24 mouse cellular contexts compared by ENCODE assay signal in the genomic region with DNA sequence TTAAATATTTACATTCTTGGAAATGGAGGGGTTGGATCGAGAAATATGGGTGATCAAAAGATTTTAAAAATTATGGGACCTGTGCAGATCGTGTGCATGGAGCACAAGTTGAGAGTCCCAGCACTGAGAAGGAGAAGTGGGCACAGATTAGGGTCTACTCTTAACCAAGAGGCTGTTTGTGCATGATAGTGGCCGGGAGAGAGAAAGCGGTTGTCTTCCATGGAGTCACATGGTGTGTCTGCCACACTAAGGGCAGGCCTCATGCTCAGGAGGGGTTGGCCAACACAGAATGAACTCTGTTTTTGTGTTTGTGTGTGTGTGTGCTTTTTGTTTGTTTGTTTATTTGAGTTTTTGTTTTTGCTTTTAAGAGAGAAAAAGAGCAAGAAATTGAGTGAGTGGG. TPM values are rescaled to one million over a fixed set of nuclear protein-coding genes. Genes with fewer than 3 reads are reported as not detected.
A peak's percentile ranks its signal among the peaks of the same experiment; 100 is the strongest.
DNase-seq lines count a peak whose midpoint lies in the region; ATAC-seq and TF ChIP-seq lines count a peak whose summit lies in the region.
"Had no signal": no experiment of that assay in that cellular context is flagged by ENCODE, and none has a peak within 500 bp of the region (broad histone marks: within the 10 kb centered on the region; RNA-seq: fewer than 3 reads in every experiment).

No protein-coding gene starts in this region.

- no peak overlapping the region for H3K9ac ChIP-seq in intestine, embryonic 16.5 days (ENCODE audit: low read depth, low read length)
- H3K9ac ChIP-seq: embryonic facial prominence, embryonic 12.5 days; forebrain, embryonic 13.5 days; forebrain, embryonic 15.5 days; forebrain, postnatal 0 days had no signal

- DNase-seq in testis, postnatal 10 days (ENCODE audit: low spot score): no peak
- DNase-seq in gastrocnemius, adult 2 months: no peak
- DNase-seq: adrenal gland, adult 8-10 months; adrenal gland, postnatal 14 days; adrenal gland, postnatal 36 days; B cell, adult 2 months; cerebellum, adult 11-12 months; cerebellum, adult 2 months; cerebellum, adult 9-10 months; cerebellum, postnatal 10 days; cerebellum, postnatal 25 days; forebrain, postnatal 0 days had no signal

- H3K27ac ChIP-seq in testis, adult 2 months (ENCODE audit: control insufficient read depth, insufficient read depth, low read depth, low read length): no peak overlapping the region
- H3K27ac ChIP-seq in gastrocnemius, adult 2 months: no peak overlapping the region
- no peak overlapping the region for H3K27ac ChIP-seq in intestine, embryonic 16.5 days (ENCODE audit: low read length)
- H3K27ac ChIP-seq: embryonic facial prominence, embryonic 10.5 days; embryonic facial prominence, embryonic 12.5 days; forebrain, embryonic 13.5 days; forebrain, embryonic 15.5 days had no signal

- H3K4me3 ChIP-seq in testis, adult 2 months (ENCODE audit: control insufficient read depth, low read depth, low read length): peak overlapping the region; percentile 36
- no peak overlapping the region for H3K4me3 ChIP-seq in gastrocnemius, adult 2 months
- H3K4me3 ChIP-seq in intestine, embryonic 16.5 days (ENCODE audit: low read length): no peak overlapping the region
- H3K4me3 ChIP-seq: embryonic facial prominence, embryonic 10.5 days; embryonic facial prominence, embryonic 12.5 days; forebrain, embryonic 13.5 days; forebrain, embryonic 15.5 days had no signal

- H3K4me2 ChIP-seq in intestine, embryonic 16.5 days (ENCODE audit: low read depth, low read length): no peak overlapping the region
- H3K4me2 ChIP-seq: embryonic facial prominence, embryonic 12.5 days; forebrain, embryonic 13.5 days; forebrain, embryonic 15.5 days had no signal

- peak; percentile 57 for ATAC-seq in megakaryocyte progenitor cell, adult 5-6 weeks (replicated peaks; ENCODE audit: poor library complexity)
- ATAC-seq in intestine, embryonic 16.5 days: no peak
- ATAC-seq: activated CD4-positive, CD25-positive, alpha-beta regulatory T cell, adult 4 months; CD4-positive, CD25-positive, alpha-beta regulatory T cell, adult 4 months; forebrain, embryonic 13.5 days; forebrain, embryonic 15.5 days; forebrain, postnatal 0 days; Patski had no signal

- H3K27me3 ChIP-seq in testis, adult 2 months (ENCODE audit: control insufficient read depth, insufficient read depth, low read length): no peaks in the 10 kb centered on the region
- no peaks in the 10 kb centered on the region for H3K27me3 ChIP-seq in intestine, embryonic 16.5 days (replicated peaks; ENCODE audit: control insufficient read depth, insufficient read depth, low read length)
- H3K27me3 ChIP-seq: CH12.LX; embryonic facial prominence, embryonic 12.5 days; forebrain, embryonic 13.5 days; forebrain, embryonic 15.5 days; Patski had no signal

- TF ChIP-seq CTCF in testis, adult 2 months (IDR thresholded peaks at IDR 0.05; ENCODE audit: control insufficient read depth, insufficient read depth, insufficient replicate concordance, low read depth, low read length): no peak
- no peak for TF ChIP-seq CTCF in gastrocnemius, adult 2 months (IDR thresholded peaks at IDR 0.05)

- no peak for TF ChIP-seq POLR2A in testis, adult 2 months (IDR thresholded peaks at IDR 0.05; ENCODE audit: control insufficient read depth, low read depth, low read length)

- H3K36me3 ChIP-seq in testis, adult 2 months (ENCODE audit: control insufficient read depth, insufficient read depth, low read length): peaks cover 10% of the 10 kb centered on the region
- peaks cover 16% of the 10 kb centered on the region for H3K36me3 ChIP-seq in intestine, embryonic 16.5 days (ENCODE audit: control insufficient read depth, insufficient read depth, low read length)

- H3K9me3 ChIP-seq in intestine, embryonic 16.5 days (ENCODE audit: control insufficient read depth, low read length): no peaks in the 10 kb centered on the region
- H3K9me3 ChIP-seq: embryonic facial prominence, embryonic 10.5 days; embryonic facial prominence, embryonic 12.5 days; forebrain, embryonic 13.5 days; forebrain, embryonic 15.5 days; G1E had no signal

- 75% methylated on average over 4 of the region's 4 CpGs for WGBS in intestine, embryonic 16.5 days

- intact Hi-C loops in gastrocnemius, adult 2 months (cut with DNase I): no loop called here

- H3K4me1 ChIP-seq in testis, adult 2 months (ENCODE audit: control insufficient read depth, insufficient read depth, low read length): no peaks in the 10 kb centered on the region; the same call in 1 of the 2 replicates
- H3K4me1 ChIP-seq in intestine, embryonic 16.5 days (ENCODE audit: control insufficient read depth, insufficient read depth, low read length): peaks cover 13% of the 10 kb centered on the region

RNA-seq across cellular contexts. Expression of gene Sec23ip, which starts 7.3 kb away (rescaled TPM):
- 88.4 and 92.0 TPM in 2 replicates for polyA plus RNA-seq in testis, adult 2 months (2012; rRNA removed)
- total RNA-seq in megakaryocyte progenitor cell, adult 5-6 weeks (2015): 36.5 and 38.7 TPM in 2 replicates
- 48.2 and 54.3 TPM in 2 replicates for total RNA-seq in megakaryocyte progenitor cell, adult 5-6 weeks (2017)
- 10 to 100 TPM; 22.7 to 23.5 TPM for total RNA-seq in gastrocnemius, adult 2 months (2021)
- 28.9 and 29.7 TPM in 2 replicates for polyA plus RNA-seq in intestine, embryonic 16.5 days (2015; fragmentation: Nextera tagmentation; extraction: Ambion mirVana)

RNA-seq across cellular contexts. Expression of gene Mcmbp, which starts 11.7 kb away (rescaled TPM):
- polyA plus RNA-seq in testis, adult 2 months (2012; rRNA removed): 8.9 and 9.0 TPM in 2 replicates
- total RNA-seq in megakaryocyte progenitor cell, adult 5-6 weeks (2015): 99.5 and 102 TPM in 2 replicates
- total RNA-seq in megakaryocyte progenitor cell, adult 5-6 weeks (2017): 70.9 and 71.7 TPM in 2 replicates
- total RNA-seq in gastrocnemius, adult 2 months (2021): 10 to 100 TPM; 17.1 to 19.4 TPM
- polyA plus RNA-seq in intestine, embryonic 16.5 days (2015; fragmentation: Nextera tagmentation; extraction: Ambion mirVana): 35.3 and 40.2 TPM in 2 replicates
